Mouse (Mus musculus) bone marrow macrophage, adult 2 months (primary cell): ENCODE results near the gene Scamp1. TPM values are rescaled to one million over a fixed set of nuclear protein-coding genes. Genes with fewer than 3 reads are reported as not detected.
A peak's percentile ranks its signal among the peaks of the same experiment; 100 is the strongest.

Source experiments
- H3K27ac ChIP-seq: 2 replicates; pipeline ENCODE4 v1.5.1; 2012; ENCODE audit warnings: low read depth, low read length; ENCODE audit not compliant: insufficient read depth
- H3K4me1 ChIP-seq: 2 replicates; pipeline ENCODE4 v1.6.1; 2012; ENCODE audit warnings: low read length; ENCODE audit not compliant: control insufficient read depth, insufficient read depth
- H3K4me3 ChIP-seq: 2 replicates; pipeline ENCODE4 v1.5.1; 2012; ENCODE audit warnings: mild to moderate bottlenecking, low read length, moderate library complexity; ENCODE audit not compliant: insufficient read depth
- CTCF ChIP-seq: IDR thresholded peaks from 2 replicates; pipeline ENCODE4 v1.5.1; 2012; ENCODE audit warnings: low read depth, mild to moderate bottlenecking, low read length, moderate library complexity
- POLR2A ChIP-seq: IDR thresholded peaks from 2 replicates; pipeline ENCODE4 v1.6.1; 2012; ENCODE audit warnings: mild to moderate bottlenecking, low read depth, low read length, borderline replicate concordance
- polyA plus RNA-seq: library from polyadenylated mRNA; stranded (reverse); fragments of >200 nt; gene quantifications from 2 replicates; pipeline ENCODE4 v1.2.4, GENCODE M21; 2012; ENCODE audit not compliant: missing spikeins, insufficient read depth, insufficient read length

The Scamp1 gene
- polyA plus RNA-seq, 1 experiment: 28.0 TPM

DNA sequence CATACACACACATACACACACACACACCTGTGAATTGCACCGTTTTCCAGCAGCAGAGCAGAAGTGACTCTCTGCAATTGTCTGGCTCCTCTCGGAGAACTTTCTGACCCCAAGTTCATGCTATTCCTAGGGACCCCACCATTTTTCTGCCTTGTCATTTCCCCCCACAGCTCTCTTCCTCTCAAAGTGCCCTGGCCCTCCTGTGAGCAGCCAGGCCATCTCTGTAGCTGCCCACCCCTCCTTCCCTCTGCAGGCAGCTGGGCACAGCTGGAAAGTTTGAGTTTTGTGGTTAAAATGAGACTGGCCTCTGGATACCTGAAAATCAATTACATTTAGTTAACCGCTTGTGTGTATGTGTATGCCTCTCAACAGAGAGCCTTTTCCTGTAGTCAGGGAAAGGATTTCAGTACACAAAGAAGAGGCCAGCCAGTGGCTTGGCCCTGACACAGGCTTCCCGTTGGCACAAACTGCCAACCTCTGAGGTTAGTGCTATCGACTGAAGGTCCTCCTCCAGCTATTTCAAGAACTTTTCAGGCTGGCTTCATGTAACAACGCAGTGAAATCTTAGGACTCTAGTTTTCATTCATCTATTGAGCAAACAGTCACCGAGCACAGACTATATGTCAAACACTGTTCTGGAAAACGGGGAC is 102.2 kb downstream of the Scamp1 start:
- no peak overlapping the region for H3K4me3 ChIP-seq
- TF ChIP-seq POLR2A (no peak), CTCF (no peak)
- H3K27ac ChIP-seq: no peak overlapping the region
- H3K4me1 ChIP-seq: peaks cover 88% of the 10 kb centered on the region

DNA sequence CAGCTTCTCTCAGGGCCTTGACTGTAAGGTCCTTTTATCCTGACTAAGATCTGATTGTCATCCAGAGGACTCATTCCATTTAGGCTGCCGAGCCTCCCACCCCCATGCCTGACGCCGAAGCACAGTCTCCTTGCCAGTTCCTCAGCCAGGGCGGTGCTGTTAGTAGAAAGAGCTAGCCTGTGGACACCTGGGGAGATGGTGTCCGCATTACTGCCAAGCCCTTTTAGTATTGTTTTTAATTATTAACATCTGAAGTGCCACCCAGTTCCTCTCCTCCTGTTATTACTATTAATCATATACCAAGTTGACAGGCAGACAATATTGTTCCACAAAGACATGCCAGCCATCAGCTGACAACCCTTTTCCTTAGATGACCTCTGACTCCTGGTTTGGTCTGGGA is 103.6 kb downstream of the Scamp1 start:
- TF ChIP-seq POLR2A: no peak
- no peak for TF ChIP-seq CTCF

DNA sequence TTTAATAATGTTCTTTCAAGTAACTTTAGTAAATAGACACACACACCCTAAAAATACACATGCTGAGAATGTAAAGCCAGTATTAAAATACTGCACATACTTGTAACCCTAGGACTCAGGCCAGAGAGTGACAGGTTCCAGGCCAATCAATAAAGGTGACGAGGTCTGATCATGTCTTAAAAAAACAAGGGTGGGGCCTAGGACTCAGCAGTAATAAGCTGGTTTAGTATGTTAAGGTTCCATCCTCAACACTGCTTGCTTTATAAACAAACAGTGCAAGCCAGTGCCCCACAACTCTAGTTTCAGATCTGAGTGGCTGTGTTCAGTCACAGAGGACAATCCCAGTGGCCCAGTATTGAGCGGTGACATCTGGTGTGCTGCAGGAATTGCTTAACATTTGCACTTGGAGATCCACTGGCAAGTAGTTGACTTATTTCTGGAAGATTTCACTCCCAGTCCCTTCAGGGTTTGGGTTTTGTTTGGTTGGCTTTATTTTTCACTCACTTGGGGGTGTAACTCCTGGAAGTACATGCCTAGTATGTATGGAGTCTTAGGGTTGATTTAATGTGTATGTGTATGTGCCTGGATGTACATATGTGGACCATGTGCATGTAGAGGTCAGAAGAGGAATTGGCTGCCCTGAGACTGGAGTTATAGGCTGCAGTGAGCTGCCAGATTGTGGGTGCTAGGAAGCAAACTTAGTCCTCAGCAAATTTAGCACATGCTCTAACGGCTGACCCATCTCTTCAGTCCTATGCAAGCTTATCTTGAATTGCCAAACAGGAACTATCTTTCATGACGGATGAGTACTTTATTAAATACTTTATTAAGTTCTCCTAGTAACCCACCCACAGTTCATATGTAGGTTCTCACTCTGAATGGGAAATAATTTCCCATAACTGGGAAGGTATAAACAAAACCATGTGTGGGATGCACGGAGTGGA is 104.9 kb downstream of the Scamp1 start:
- Histone ChIP-seq H3K4me3 (no peak overlapping the region), H3K27ac (no peak overlapping the region), H3K4me1 (peaks cover 70% of the 10 kb centered on the region)
- TF ChIP-seq POLR2A (no peak), CTCF (no peak)

More for the DNA sequence above, 103.6 kb downstream of the Scamp1 start:
- no peak overlapping the region for H3K27ac ChIP-seq
- peaks cover 82% of the 10 kb centered on the region for H3K4me1 ChIP-seq
- H3K4me3 ChIP-seq: no peak overlapping the region

DNA sequence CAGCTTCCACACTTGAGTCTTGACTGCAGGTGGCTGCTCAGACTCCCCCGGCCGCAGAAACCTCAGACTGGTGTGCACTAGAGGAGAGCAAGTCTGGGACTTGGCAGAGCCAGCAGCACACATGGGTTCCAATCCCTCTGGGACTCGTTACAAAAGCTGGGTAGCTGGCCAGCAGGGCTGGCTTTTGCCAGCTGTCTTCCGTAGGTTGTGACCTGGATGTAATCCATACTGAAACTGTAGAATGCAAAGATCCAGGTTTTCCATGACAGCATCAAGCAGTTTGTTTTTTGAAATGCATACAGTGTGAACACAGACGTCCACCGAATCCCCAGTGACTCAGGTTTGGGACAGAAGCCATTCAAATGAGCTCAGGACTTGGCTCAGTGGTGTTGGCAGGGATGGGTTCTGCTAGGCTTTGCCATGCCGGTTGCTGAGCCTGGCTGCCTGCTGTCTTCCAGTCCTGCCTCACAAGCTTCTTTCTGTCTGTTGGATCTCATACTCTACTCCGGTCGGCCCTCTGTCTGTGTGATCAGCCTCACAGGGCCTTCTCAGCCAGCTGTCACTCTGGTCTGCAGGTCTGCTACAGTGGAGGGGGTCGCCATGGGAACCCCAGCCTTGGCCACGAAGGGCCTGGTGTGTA is 107.1 kb downstream of the Scamp1 start:
- TF ChIP-seq CTCF: no peak
- no peak for TF ChIP-seq POLR2A
- H3K27ac ChIP-seq: no peak overlapping the region
- H3K4me3 ChIP-seq: peak overlapping the region; percentile 30
- peaks cover 53% of the 10 kb centered on the region for H3K4me1 ChIP-seq

DNA sequence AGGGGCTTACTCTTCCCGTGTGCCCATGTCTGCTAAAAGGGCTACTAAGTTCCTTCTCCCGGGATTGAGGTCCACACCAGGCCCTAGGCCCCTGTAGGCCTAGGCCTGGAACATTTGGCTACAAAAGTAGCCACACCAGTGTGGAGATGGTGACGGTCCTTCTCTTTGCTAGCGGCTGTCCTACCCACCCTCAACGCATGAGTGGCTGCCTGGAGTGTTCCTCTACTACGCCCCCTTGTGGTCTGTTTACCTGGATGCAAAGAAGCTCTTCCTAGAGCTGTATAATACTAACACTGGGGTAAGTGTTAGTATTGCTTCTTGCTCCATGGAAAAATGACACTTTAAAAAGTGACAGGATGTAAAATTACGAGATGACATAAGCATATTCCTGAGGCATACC is 108.5 kb downstream of the Scamp1 start:
- peak overlapping the region; percentile 96 for H3K4me3 ChIP-seq
- peak overlapping the region; percentile 92 for H3K27ac ChIP-seq
- peaks cover 53% of the 10 kb centered on the region for H3K4me1 ChIP-seq
- no peak for TF ChIP-seq POLR2A
- peak; percentile 67 for TF ChIP-seq CTCF

DNA sequence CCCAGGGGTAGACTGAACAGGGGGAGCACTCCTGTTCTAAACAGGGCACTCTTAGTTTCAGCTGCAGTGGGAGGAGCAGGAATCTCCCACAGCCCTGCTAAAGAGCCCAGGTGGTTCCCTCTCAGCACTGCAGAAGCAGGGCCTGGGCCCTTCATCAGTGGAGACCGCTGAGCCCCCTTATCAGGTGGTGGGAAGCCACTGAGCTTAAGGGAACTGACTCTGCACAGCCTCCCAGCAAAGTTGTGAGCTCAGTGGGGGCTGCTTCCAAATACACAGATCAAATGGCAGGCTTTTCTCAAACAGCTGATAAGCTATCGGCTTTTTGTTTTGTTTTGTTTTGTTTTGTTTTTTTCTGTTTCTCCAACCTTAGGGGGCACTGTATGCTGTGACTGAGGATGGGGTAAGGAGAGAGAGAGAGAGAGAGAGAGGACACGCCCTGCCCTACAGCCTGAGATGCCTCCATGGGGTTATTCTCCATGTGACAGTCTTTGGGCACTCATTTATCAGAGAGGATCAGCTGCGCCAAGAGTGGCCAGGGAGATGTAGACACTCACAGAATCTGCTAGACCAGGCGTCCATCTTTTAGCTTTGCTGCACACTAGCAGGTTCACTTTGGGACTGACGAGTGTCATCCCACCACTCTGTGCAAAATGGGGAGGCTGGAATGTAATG is 110.1 kb downstream of the Scamp1 start:
- Histone ChIP-seq H3K27ac (peak overlapping the region; percentile 92), H3K4me3 (peak overlapping the region; percentile 96), H3K4me1 (peaks cover 54% of the 10 kb centered on the region)
- TF ChIP-seq CTCF (no peak), POLR2A (0 out of 2 replicates have a peak, but pooled peaks have one; percentile 45)

DNA sequence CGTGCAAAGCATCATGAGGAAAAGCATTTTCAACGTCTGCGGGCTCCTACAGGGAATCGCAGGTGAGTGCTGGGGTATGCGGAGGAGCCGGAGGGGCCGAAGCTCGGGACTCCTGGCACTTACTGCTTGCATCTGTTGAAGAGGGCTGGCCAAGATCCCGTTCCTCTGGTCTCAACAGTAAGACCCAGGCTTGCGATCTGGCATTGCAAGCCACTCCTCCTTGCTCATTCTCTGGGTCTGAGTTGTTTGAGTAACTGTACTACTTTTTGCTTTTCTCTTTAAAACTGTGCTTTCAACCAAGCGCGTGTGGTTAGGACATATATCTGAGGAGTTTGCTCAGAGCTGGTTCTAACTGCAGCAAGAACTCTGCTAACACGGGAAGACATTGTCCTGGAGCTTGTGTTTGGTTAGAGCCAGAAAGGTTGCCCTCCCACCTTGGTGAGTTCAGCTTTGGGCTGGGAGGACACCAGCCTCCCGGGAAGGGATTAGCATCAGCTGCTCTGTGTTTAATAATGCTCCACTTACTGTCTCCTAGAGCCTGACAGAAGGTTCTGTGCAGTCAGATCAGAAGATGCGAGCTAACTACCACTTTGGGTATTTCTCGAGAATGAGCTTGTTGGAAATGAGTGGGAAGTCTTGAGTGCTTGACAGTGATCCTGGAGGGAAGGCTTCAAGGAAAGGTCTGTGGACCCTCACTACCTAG is 110.9 kb downstream of the Scamp1 start:
- no peak for TF ChIP-seq CTCF
- no peak for TF ChIP-seq POLR2A
- Histone ChIP-seq H3K27ac (peak overlapping the region; percentile 92), H3K4me1 (peaks cover 58% of the 10 kb centered on the region), H3K4me3 (peak overlapping the region; percentile 96)

DNA sequence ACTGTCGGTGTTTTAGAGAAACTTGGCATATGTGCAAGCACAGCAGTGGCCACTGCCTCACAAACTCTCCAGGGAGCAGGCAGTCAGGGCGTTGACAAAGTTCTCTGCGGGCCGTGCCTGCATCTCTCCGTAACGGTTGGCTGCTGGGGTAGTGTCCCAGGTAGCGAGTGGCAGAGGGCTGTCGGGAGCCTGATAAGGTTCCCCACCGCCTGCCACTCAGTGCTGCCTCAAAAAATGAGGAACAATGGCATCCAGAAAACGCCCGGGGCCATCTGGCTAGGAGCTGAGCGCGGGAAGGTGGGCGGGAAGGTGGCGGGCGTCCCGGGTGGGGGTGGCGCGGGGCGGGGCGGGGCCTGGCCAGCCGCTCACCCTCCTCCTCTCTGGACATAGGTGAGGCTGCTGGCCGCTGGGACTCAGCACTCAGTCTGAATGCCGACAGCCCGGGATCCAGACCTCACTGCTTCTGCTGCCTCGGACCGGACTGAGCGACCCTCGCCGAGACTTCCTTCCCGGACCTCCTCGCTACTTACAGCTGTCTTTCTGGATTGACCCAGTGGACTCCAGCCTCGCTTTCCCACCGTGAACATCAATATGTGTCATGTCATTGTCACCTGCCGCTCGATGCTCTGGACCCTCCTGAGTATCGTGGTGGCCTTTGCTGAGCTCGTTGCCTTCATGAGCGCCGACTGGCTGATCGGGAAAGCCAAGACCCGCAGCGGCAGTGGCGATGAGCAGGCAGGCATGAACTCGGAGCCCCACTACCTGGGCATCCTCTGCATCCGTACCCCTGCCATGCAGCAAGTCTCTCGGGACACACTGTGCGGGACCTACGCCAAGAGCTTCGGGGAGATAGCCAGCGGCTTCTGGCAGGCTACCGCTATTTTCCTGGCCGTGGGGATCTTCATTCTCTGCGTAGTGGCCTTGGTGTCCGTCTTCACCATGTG is 111.8 kb downstream of the Scamp1 start:
- H3K27ac ChIP-seq: peak overlapping the region; percentile 97
- H3K4me1 ChIP-seq: peaks cover 55% of the 10 kb centered on the region
- H3K4me3 ChIP-seq: peak overlapping the region; percentile 96
- TF ChIP-seq POLR2A: peak; percentile 83; the same call in 1 of the 2 replicates
- no peak for TF ChIP-seq CTCF
